Mouse (Mus musculus) MEL (cell line): ENCODE results near the gene Prodh2.

ENCODE experiments used
- CTCF ChIP-seq, 3 experiments: IDR thresholded peaks in 2 of 3; conservative IDR thresholded peaks in 1 of 3; 2 replicates each; pipeline ENCODE4 v1.5.1; 2011 to 2012; ENCODE audit warnings: low read length in 3 of 3, low read depth in 2 of 3, mild to moderate bottlenecking in 2 of 3, improper control_type of control experiment in 1 of 3, inconsistent platforms in 1 of 3, mixed read lengths in 1 of 3, moderate library complexity in 1 of 3; ENCODE audit not compliant: control insufficient read depth in 1 of 3, insufficient read depth in 1 of 3, poor library complexity in 1 of 3, severe bottlenecking in 1 of 3
- RCOR1 ChIP-seq: IDR thresholded peaks from 2 replicates; pipeline ENCODE4 v1.6.1; 2012; ENCODE audit warnings: low read depth, mild to moderate bottlenecking, inconsistent platforms, low read length, improper control_type of control experiment
- USF2 ChIP-seq, 2 experiments: IDR thresholded peaks; 2 replicates each; pipeline ENCODE4 v1.6.1; 2011 to 2012; ENCODE audit warnings: improper control_type of control experiment in 2 of 2, low read length in 2 of 2, borderline replicate concordance in 1 of 2, inconsistent platforms in 1 of 2, low read depth in 1 of 2, mild to moderate bottlenecking in 1 of 2; ENCODE audit not compliant: insufficient read depth in 1 of 2

- no peak for TF ChIP-seq RCOR1
- no peak for TF ChIP-seq CTCF (IDR thresholded peaks at IDR 0.05 in 2 of 3, conservative IDR thresholded peaks at IDR 0.05 in 1 of 3; ENCODE audit: control insufficient read depth in 1 of 3, insufficient read depth in 1 of 3, low read depth in 2 of 3, low read length in 3 of 3, poor library complexity in 1 of 3, severe bottlenecking in 1 of 3)
- no peak for TF ChIP-seq USF2 (IDR thresholded peaks at IDR 0.05; ENCODE audit: borderline replicate concordance in 1 of 2, insufficient read depth in 1 of 2, low read depth in 1 of 2, low read length in 2 of 2)
Measured at GRCm38 (mm10) chr7:30525954-30526353, 32.5 kb downstream of the Prodh2 start.
